Mouse (Mus musculus): ENCODE results near the gene Enah.

DNA sequence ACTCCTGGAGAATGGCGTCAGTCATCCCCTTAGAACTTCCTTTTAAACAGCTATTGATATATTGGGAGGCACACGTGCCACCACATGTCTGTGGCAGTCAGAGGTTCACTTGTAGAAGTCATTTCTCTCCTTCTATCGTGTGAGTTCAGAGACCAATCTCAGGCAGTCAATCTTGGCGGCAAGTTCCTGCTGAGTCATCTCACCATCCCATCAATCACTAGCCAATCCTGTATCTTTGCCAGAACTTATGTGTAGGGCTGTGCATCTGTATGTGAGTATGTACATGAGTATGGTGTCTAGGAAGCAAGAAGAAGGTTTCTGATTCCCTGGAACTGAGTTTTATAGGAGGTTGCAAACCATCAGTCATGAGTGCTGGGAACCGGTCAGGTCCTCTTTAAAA, 40.0 kb upstream of the Enah start:
- TF ChIP-seq EP300 (IDR thresholded peaks at IDR 0.05; ENCODE audit: low read depth) (no peak), CTCF (IDR thresholded peaks at IDR 0.05; ENCODE audit: low read depth) (no peak)
